Mouse (Mus musculus): ENCODE results near the gene D430042O09Rik.

Gene D430042O09Rik

DNA sequence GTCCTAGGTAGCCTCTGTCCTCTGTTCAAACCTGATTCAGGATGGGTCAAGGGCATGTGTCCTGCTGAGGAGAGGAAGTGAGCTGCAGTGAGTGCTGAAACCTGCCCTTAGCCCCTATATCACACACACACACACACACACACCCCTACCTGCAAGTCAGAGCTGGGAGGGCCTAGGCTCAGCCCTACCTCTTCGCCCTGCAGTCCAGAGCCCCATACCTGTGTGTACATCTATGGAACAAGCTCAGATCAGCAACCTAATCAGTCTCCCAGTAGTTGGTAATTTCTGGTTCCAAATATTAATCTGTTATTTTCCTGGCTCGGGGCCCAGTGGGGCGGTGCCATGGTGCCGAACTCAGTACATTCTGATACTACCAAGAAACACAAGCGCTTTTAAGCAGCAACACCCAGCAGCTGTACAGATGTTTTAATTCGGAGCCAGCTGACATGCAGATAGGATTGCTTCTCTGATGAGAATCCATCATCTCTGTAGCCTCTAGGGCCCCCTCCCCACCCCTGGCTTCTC, 166.3 kb downstream of the D430042O09Rik start:
- DNase-seq (ENCODE audit: low spot score): no peak

GRCm38 (mm10) chr7:125878040-125878439, 170.4 kb downstream of the D430042O09Rik start:
- DNase-seq (ENCODE audit: low spot score): no peak

- no peak for DNase-seq (ENCODE audit: low spot score)
Observed at GRCm38 (mm10) chr7:125883232-125883631, 175.5 kb downstream of the D430042O09Rik start.

GRCm38 (mm10) chr7:125886116-125886680, 178.5 kb downstream of the D430042O09Rik start:
- DNase-seq (ENCODE audit: low spot score): no peak

GRCm38 (mm10) chr7:125887124-125887523, 179.4 kb downstream of the D430042O09Rik start:
- DNase-seq (ENCODE audit: low spot score): no peak

GRCm38 (mm10) chr7:125887761-125888160, 180.1 kb downstream of the D430042O09Rik start:
- DNase-seq (ENCODE audit: low spot score): no peak

GRCm38 (mm10) chr7:125888373-125888772, 180.7 kb downstream of the D430042O09Rik start:
- no peak for DNase-seq (ENCODE audit: low spot score)

- DNase-seq (ENCODE audit: low spot score): no peak
Observed at GRCm38 (mm10) chr7:125893621-125894020, 185.9 kb downstream of the D430042O09Rik start.

DNA sequence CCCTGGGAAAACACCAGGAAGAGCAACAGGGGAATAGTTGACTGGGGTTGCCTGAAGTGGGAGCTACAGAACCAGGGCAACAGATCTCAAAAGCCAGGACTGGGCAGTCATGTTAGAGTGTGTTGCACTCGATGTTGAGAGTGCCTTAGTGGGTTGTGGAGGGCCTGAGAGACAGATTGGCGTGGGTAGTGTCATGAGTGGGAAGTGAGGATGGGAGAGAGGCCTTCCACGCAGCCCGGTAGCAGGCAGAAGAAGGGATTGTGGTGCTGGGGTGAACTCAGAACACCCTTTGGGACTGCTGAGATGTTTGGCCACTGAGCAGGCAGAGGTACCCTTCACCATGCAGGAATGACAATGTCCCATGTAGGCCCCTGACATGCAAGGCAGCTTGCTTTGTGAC, 189.4 kb downstream of the D430042O09Rik start:
- DNase-seq (ENCODE audit: low spot score): no peak

DNA sequence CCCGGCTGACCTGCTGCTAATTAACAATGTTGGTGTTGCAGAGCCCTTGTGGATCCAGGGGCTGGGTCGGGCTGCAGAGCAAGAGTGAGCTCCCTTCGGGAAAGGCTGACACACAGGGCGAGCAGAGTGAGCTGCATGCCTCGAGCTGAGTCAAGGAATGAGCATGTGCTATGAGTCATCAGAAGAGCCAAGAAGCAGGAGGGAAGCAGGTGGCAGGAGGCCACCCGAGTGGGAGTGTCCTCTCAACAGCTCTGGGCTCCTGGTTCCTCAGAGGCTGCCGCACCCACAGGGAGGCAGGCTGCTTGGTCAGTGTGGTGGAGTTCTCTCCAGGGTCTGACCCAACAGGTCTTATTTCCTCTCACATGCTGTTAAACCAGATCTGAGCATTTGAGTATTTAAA, 191.3 kb downstream of the D430042O09Rik start:
- DNase-seq (ENCODE audit: low spot score): no peak

DNA sequence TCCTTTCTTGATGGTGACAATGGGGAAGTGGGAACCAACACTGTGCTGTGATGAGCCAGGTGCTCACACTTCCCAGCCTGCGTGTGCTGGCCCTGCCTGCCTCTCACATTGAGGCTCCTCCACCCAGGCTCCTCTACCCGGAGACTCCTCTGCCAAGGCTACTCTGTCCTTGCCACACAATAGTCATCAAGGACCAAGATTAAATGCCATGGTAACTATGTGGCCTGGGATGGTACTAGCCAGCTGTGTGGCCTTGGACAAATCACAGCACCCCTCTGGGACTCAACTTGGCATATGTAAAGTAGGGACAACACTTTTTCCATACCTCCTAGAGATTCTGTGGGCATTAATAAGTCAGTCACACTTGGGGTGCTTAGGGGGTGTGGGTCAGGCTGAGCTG, 192.2 kb downstream of the D430042O09Rik start:
- no peak for DNase-seq (ENCODE audit: low spot score)

- no peak for DNase-seq (ENCODE audit: low spot score)
Observed at GRCm38 (mm10) chr7:125900386-125901161, 192.9 kb downstream of the D430042O09Rik start.

DNA sequence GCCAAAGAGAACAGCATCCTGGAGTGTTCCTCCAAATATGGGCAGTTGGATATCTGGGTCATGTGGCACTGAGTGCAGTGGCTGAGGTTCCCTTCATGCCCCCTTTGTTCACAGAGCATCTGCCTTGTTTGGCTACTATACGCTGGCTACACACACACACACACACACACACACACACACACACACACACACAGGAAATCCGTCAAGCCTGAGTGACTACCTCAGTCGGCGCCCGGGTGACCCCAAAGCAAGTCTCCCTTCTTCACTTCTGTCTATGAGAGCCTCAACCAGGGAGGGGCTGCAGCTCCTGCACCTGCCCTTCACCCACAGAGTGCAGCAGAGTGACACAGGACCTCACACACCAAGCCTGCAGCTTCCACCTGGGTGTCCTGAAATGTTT, 213.1 kb downstream of the D430042O09Rik start:
- DNase-seq (ENCODE audit: low spot score): no peak

DNA sequence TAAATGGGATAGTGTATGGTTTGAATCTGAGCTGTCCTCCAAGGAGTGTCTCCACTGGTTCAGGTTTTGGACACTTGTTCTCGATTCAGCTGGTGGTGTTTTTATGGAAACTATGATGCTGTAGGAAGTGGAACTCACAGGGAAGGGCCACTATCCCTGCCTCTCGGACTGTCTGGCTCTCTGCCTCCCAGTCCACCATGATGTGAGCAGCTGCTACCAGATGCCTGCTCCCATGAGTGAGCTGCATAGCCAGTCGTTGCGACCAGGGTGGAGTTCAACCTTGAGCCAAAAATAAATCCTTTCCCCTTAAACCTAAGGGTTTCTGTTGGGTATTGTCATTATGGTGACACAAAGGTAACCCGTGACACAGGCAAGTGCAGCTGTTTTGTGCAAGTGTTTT, 216.4 kb downstream of the D430042O09Rik start:
- DNase-seq (ENCODE audit: low spot score): no peak

All from T-cell, adult 2 months (primary cell).